Mouse (Mus musculus) lung, postnatal 14 days (tissue): ENCODE results near the gene Hspa2.
A peak's percentile ranks its signal among the peaks of the same experiment; 100 is the strongest.

Experiments
- DNase-seq: peaks from one replicate; pipeline ENCODE4 v3.0.0; 2021

Hspa2 gene

GRCm38 (mm10) chr12:76378556-76378955, 25.4 kb upstream of the Hspa2 start:
- DNase-seq = no peak

- DNase-seq = no peak
Measured at GRCm38 (mm10) chr12:76380151-76380550, 23.8 kb upstream of the Hspa2 start.

- DNase-seq = no peak
Measured at GRCm38 (mm10) chr12:76385342-76385741, 18.6 kb upstream of the Hspa2 start.

GRCm38 (mm10) chr12:76388794-76389193, 15.2 kb upstream of the Hspa2 start:
- DNase-seq = no peak

- DNase-seq = no peak
Measured at GRCm38 (mm10) chr12:76391595-76392271, 12.2 kb upstream of the Hspa2 start.

GRCm38 (mm10) chr12:76392979-76393378, 11.0 kb upstream of the Hspa2 start:
- no peak for DNase-seq

- no peak for DNase-seq
Measured at GRCm38 (mm10) chr12:76397281-76397680, 6.7 kb upstream of the Hspa2 start.

- no peak for DNase-seq
Measured at GRCm38 (mm10) chr12:76401674-76402073, 2.3 kb upstream of the Hspa2 start.

GRCm38 (mm10) chr12:76402991-76403885, 738 bp upstream of the Hspa2 start:
- DNase-seq = no peak

GRCm38 (mm10) chr12:76404836-76405182, 833 bp downstream of the Hspa2 start:
- no peak for DNase-seq

GRCm38 (mm10) chr12:76405183-76405970, 1.4 kb downstream of the Hspa2 start:
- peak; percentile 22 for DNase-seq

GRCm38 (mm10) chr12:76405971-76406370, 2.0 kb downstream of the Hspa2 start:
- DNase-seq = no peak

- no peak for DNase-seq
Measured at GRCm38 (mm10) chr12:76407184-76407583, 3.2 kb downstream of the Hspa2 start.

- DNase-seq = no peak
Measured at GRCm38 (mm10) chr12:76409166-76409565, 5.2 kb downstream of the Hspa2 start.

GRCm38 (mm10) chr12:76415383-76416010, 11.5 kb downstream of the Hspa2 start:
- no peak for DNase-seq

- peak; percentile 19 for DNase-seq
Measured at GRCm38 (mm10) chr12:76417433-76417854, 13.5 kb downstream of the Hspa2 start, which contains the start of gene Ppp1r36. Gene Ppp1r36 (plus strand): TSS chr12:76417538.

- DNase-seq = no peak
Measured at GRCm38 (mm10) chr12:76418346-76418745, 14.4 kb downstream of the Hspa2 start.

GRCm38 (mm10) chr12:76425256-76425655, 21.3 kb downstream of the Hspa2 start:
- DNase-seq = no peak

GRCm38 (mm10) chr12:76427546-76427945, 23.6 kb downstream of the Hspa2 start:
- no peak for DNase-seq

- DNase-seq = no peak
Measured at GRCm38 (mm10) chr12:76430879-76431406, 27.0 kb downstream of the Hspa2 start.

- peak; percentile 13 for DNase-seq
Measured at GRCm38 (mm10) chr12:76431431-76431830, 27.5 kb downstream of the Hspa2 start.

GRCm38 (mm10) chr12:76434111-76434510, 30.1 kb downstream of the Hspa2 start:
- no peak for DNase-seq

GRCm38 (mm10) chr12:76435084-76435483, 31.1 kb downstream of the Hspa2 start:
- DNase-seq = no peak
